Mouse (Mus musculus): ENCODE results near the gene Cryga.

GRCm38 (mm10) chr1:65144783-65145182 is 41.6 kb upstream of the Cryga start:
- TF ChIP-seq EP300 (IDR thresholded peaks at IDR 0.05; ENCODE audit: insufficient read depth, low read depth, low read length) (no peak), CTCF (IDR thresholded peaks at IDR 0.05) (no peak)

All from heart, adult 2 months (tissue).